Mouse (Mus musculus) MN1 (cell line): ENCODE measurements around the gene Slc25a39.
"Not testable (repeated sequence)": the region's sequence is repeated elsewhere in the genome, so short reads cannot be mapped to it uniquely, and the experiment has no call there.

Experiments used
- DNase-seq: peaks from one replicate; pipeline ENCODE4 v3.0.0-alpha.2; 2016; ENCODE audit warnings: low spot score

The Slc25a39 gene

DNA sequence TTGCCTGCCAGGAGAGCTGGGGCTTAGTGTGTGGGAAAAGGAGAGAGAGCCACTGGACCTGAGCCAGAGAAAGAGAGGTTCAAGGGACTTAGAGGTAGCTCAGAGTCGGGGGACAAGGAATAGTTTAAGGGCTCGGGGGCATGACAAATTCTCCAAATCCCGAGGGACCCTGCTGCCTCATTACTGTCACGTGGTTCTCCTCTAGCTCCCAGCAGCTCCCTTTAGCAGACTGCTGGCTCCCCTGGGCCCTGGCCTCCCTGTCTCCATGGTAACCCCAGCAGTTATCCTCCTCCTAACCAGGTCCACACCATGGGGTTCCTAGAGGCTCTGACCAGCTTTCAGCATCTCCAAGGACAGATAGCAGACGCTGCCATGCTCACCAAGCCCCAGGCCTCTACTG, 12.5 kb downstream of the Slc25a39 start:
- peak; percentile 89 for DNase-seq

DNA sequence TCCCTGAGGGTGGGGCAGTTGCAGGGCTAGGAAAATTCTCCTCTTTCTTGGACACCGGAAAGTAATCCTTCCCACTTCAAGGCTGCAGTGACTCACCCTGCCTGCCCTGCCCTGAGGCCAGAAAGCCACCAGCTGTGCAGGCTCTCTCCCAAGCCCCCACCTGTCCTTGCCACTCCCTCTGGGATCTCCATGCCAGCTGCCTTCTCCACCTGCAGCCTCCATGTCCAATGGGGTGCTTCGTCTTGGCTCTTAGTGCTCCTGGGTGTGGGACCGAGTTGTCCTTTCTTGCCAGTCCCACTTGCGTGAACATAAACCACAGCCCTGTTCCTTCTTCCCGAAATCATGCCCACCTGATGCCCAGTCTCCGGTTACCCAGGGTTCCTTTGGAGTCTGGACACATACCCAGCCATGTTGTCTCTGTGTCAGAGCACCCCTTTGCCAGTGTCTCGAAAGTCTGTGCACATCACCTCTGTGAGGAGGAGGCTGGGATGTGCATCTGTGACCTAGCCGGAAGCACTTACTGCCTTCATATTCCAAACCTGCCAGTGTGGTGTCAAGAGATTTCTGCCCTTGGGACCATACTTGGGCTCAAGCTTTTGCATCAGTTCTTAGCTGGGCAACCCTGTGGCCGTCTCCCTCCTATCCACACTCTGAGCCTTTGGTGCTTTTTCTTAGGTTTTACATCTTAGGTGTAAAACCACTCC, 13.2 kb downstream of the Slc25a39 start:
- DNase-seq: peak; percentile 73

DNA sequence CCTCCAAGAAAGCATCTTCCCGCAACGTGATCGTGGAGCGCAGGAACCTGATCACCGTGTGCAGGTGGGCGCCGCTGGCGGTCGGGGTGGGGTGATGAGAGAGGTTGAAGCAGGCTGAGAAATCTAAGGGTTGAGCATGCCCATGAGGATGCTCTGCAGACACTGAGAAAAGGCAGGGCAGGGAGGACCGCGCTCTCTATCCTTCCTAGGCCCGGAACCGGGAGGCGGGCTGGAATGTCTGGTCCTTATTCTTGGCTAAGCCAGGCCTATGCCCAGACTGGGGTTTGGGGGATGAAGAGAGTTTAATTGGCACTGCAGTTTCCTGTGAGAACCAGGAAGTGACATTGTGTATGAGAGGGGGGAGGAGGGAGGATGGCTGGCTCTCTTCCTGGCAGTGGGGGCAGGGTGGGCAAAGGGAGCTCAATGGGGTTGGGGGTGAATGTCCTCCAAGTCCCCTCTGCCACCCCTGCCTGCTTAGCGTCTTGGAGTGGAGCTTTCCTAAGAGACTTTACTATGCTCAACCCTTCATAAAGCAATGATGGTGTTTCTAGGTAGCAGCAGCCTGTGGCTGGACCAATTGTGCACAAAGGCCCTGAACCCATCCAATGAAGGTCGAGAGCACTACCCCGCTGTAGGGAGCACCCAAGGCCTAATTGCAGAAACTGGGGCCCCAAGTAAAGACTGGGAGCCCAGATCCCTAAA, 13.9 kb downstream of the Slc25a39 start:
- peak; percentile 61 for DNase-seq

DNA sequence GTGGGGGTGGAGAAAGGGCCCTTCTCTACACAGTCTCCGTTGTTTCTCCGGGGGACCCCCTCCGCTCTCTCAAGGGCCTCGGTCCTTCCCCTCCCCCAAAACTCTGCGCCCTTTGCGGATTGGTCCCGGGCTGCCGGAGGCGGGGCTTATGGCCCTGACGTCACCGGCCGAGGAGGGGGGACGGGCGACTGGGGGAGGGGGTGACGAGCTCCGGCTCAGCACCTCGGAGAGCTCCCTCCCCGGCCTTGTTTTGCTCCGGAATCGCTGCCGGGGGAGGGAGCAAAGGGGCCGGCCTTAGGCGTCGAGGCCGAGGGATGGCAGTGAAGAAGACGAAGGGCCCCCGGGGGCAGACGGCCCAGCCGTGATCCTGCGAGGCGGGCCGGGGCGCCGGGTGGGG, 14.5 kb downstream of the Slc25a39 start, which contains the start of gene Rundc3a:
Gene Rundc3a (plus strand): TSS at position 166 of the 397 bp plus-strand sequence.
- peak; percentile 93 for DNase-seq

DNA sequence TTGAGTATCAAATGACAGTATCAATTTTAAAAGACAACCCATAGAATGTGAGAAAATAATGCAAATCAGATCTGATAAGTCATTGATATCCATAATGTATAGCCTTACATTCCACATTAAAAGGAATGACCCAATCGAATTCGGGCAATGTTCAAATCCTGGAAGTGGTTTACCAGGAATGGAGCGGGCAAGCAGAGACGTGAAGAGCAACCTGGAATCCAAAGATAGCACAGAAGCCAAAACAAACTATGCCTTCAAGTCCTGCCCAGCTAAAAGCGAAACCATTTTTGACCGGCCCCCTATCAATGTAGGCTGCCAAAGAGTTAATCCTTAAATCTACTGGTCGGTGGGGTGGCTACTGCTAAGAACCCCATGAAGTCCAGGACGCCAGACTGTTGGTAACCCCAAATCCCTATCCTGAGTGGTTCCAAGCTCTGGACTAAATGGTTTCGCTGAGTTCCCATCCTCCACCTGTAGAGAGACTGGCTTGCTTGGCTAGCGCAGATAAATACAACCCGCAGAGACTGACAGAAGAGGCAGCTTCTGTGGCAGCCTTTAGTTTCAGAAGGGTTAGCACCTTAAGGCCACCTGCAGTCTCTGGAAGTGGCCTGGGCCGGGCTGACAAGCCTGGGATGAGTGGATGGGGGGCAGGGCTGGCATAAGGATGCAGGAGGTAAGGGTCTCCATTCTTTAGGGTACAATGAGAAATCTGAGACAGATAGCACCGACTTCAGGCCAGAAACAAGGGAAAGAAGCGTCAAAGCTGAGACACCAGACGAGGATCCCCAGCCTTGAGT, 15.1 kb downstream of the Slc25a39 start:
- DNase-seq: peak; percentile 58

DNA sequence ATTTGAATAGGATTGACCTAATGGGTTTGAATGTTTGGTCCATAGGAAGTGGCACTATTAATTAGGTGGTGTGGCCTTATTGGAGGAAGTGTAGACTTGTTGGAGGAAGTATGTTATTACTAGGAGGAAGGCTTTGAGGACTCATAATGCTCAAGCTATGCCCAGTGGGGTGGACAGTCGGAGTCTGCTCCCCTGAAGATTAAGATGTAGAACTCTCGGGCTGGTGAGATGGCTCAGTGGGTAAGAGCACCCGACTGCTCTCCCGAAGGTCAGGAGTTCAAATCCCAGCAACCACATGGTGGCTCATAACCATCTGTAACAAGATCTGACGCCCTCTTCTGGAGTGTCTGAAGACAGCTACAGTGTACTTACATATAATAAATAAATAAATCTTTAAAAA, 18.3 kb downstream of the Slc25a39 start:
- DNase-seq: not testable (repeated sequence)

DNA sequence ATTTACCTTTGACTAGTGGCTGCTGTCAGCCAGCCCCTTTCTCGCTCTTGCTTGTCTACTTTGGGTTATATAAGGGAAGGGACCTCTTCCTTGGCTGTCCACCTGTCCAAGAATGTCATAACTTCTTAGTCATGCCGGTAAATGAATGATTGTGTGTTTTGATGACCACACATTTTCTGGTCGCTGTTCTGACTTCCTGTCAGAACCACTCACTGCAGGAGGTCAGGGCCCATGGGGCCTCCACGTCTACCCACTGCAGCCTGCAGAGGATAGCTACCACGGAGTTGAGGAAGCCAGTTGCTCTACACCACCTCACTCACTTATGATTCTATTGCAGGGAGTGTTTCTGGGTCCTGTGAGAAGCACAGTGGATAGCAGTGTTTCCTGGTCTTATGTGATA, 21.6 kb downstream of the Slc25a39 start:
- no peak for DNase-seq

DNA sequence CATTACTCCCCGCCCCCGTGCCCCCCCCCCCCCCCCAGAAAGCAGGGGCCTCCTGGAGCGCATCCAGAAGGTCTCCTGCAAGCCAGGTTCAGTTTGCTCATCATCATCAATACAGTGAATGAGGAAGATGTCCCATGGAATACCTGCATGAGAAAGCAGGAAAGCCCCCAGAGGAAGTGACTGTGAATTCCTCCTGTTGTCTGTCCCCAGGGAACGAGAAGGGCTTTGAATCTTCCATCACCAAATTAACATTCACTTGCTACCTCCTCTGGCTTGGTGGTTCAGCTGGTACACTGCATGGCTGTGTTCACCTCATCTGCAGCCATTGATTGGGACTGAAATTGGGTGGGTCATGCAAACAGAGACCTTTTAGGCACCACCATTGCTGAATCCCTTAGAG, 22.7 kb downstream of the Slc25a39 start:
- DNase-seq: no peak

DNA sequence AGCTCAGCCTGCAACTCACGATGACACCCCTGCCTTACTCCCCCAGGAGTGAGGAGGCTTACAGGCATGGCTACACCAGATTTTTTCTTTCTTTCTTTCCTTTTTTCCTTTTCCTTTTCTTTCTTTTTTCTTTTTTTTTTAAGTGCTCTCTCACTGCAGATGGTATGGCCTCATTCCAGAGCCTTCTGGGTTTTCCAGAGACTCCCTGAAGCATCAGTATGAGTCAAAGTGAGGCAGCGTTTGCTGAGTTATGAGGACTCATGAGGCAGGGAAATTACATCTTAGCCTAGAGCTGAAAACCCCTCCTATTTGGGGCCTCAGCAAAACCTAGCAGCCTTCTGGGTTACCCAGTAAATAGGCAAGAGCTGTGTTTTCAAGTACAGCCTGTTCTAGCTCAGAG, 23.3 kb downstream of the Slc25a39 start:
- peak; percentile 55 for DNase-seq

DNA sequence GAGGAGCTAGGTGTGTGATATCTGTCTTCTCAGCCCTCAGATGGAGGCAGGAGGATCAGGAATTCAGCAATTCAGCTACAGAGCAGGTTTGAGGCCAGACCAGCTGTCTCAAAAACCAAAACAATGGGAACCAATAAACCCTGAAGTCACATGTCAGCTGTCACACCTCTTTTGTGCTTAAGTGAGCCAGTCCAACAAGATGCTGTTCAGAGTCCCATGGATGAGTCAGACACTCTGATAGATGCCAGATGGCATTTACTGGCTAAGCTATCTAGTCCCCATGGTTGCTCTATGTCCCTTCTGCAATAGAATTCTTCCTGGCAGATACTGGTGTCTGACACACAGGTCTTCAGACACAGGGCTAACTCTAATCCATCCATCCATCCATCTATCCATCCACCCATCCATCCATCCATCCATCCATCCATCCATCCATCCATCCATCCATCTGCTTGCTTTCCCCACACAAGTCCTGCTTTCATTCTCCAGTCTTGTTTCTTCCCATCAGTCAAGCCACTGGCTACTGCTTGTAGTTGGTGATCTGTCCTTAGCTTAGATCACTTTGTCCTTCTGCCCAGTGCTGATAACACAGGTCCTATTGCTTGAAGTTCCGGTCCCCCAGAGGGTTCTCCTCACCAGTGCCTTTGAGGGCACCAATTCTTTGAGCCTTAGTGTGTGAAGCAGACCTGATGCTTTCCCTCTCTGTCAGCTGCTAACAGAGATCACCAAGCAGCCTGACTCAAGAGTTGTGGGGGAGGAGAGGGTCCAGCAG, 24.2 kb downstream of the Slc25a39 start:
- peak; percentile 79 for DNase-seq

DNA sequence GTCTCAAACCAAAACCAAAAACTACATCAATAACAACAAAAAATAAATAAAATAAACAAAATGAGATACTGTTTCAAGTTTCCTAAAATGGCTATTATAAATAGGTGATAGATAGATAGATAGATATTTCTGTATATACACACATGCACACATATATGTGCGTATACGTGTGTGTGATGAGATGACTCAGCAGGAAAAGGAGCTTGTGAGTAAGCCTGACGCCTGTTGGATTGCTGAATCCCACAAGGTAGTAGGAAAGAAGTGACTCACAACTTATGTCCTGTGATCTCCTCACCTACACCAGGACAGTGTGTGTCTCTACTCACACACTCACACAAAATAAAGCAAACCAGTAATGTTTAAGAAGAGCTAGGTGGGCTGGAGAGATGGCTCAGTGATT, 25.0 kb downstream of the Slc25a39 start:
- no peak for DNase-seq

DNA sequence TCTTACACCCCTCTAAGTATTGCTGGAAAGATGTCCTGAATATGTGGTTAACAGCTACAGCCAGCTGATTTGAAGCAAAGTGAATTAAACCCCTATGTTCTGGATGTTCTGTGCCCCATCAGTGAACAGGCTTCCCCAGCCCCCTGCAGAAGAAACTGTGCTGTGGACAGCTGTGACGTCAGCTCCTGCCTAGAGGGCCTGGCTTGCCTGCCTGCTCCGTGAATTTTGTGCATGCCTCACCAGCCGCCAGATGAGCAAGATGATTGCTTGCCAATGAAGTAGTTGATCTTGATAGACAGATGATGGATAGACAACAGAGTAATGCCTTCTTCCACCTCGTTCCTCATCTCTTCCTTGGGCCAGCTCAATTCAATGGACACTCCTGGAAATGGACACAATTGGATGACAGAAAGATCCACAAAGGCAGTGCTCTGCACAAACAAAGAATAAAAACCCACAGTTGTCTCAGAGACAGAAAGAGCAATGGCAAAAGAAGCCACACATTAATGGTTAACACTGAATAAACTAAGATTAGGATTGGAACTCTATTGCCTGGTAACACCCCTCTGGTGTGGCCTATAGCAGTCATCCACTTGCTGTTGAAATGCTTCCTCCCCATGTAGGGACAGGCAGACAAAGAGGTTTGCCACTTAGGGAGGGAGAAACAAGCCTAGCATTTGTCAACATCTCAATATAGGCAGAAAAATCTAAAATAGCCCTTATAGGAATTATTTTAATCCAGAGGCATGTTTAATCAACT, 26.2 kb downstream of the Slc25a39 start:
- DNase-seq: peak; percentile 63

DNA sequence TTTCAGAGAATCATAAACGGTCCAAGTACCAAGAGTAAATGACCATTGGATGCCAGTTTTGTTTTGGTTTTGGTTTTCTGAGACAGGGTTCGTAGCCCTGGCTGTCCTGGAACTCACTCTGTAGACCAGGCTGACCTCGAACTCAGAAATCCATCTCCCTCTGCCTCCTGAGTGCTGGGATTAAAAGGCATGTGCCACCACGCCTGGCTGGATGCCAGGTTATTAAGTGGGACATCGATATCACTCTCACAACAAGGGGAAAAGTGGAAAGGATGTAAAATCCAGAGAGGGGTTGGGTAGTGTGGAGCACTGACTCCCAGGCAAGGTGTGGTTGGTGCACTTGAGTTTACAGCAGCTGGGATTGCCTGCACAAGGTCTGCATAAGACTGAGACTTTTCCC, 27.7 kb downstream of the Slc25a39 start:
- DNase-seq: no peak

DNA sequence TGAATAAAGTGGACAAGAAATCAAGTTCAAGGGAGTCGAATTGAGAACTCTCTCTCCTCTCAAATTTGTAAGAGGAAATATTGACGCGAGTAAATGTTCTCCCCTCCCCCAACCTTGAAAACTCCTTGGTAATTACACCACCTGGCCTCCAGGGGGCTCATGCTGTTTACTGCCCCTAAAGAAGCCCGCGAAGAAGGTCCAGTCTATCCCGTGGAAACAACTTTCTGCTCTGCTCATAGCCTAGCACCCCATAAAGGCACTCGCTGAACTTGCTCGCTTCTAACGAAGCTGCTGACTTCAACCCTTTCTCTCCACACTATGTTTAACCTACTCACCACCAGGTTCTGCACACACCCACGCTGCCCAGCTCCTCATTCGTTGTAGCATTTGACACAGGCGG, 30.6 kb downstream of the Slc25a39 start:
- no peak for DNase-seq

DNA sequence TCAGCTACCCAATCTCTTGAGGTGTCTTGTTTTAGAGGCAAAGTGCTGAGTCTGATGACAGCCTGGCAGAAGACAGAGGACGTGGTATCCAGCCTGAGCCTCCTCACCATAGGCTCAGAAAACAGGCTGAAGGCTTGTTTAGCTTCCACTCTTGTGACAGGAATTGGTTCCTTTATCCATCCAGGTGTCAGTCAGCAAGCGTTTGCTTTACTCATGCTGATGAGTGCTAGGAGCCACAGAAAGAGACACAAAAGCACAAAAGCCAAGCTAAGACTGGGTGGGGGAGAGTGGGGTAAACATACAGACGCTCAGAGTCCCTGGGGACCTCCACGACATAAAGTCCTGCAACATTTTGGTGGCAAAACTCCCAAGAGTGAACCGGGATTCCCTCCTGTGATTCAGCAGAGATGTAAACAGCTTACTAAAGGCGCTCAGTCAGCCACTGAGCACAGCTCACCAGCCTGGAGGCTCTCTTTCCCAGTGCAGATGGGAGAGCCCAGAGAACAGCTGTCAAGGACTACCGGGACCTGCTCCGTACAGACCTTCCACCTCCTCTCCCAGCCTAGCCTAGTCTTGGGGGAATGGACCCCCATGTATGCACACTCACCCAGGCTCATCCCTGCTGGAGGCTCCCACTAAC, 31.4 kb downstream of the Slc25a39 start:
- DNase-seq: peak; percentile 49

DNA sequence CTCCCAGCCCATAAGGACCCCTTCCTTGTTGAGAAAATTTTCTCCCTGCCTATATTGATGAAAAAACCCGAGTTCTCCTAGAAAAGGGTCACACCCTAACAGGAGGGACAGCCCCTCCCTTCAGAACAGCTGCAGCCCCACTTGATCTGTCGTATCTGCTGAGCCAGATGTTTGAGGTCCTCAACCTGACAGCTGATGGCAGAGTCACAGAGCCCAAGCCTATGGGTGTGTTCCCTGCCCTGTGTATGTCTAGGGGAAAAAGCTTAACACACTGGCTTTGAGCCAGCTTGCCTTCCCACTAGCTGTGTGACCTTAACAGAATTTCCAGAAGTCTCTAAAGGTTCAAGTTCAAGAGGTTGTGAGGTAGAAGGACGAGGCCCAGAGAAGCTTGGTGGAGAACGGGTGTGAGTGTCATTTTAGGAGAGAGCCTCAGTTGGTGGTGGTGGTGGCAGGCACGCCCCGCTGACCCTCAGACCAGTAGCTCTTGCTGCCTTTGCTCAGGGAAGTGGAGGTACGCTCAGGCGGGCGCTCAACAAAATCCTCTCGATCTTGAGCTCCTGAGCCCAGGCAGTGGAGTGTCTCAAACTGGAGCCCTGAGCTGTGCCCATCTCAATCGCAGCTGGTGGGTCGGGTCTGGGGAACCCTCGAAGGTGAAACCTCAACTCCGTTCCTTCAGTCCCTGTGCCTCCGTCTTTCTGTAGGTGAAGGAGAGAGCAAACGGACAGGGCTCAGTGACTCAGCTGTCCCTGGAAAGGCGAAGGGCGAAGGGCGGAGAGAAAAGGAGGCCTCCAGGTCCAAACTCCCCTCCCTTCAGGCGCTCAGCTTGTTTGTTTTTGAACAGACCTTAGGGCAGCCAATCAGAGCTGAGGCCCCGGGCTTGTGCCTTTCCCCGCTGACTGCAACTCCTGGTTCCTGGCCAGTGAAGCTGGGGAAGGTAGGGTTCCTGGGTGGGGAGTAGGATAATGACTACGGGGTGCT, 32.3 kb downstream of the Slc25a39 start:
- peak; percentile 75 for DNase-seq

DNA sequence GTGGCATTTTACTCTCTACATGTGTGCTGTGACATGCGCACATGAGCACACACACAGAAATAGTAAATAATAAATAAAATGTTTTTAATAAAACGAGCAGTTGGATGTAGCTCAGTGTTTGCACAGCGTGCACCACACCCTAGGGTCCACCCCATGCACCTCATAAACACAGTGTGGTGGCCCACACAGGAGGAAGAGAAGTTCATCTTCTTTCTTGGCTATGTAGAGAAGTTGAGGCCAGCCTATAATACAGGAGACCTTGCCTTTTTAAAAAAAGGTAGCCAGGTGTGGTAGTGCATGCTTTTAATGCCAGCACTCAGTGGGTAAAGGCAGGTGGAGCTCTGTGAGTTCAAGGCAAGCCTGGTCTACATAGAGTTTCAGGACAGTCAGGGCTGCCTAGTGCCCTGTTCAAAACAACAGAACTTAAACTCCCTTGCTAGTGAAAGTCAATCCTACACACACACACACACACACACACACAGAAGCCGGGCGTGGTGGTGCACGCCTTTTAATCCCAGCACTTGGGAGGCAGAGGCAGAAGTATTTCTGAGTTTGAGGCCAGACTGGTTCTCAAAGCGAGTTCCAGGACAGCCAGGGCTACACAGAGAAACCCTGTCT, 33.5 kb downstream of the Slc25a39 start:
- DNase-seq: no peak

DNA sequence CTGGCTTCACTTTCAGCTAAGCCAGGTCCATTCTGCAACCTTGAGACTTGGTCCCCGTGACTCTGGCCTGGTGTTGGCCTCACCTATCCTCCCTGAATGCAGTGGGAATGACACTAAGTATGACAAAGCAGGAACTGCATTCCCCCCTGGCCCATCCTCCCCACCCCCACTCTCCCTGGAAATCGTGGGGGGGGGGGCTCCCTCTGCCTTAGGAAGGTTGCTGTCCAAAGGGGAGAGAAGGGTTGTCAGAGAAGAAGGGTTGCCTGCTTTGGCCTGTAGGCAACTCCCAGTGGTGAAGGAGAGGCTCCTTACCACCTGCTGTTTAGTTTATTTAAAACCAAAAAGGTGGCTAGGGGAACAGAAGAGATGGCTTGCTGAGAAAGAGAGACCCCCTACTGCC, 34.1 kb downstream of the Slc25a39 start:
- DNase-seq: no peak

DNA sequence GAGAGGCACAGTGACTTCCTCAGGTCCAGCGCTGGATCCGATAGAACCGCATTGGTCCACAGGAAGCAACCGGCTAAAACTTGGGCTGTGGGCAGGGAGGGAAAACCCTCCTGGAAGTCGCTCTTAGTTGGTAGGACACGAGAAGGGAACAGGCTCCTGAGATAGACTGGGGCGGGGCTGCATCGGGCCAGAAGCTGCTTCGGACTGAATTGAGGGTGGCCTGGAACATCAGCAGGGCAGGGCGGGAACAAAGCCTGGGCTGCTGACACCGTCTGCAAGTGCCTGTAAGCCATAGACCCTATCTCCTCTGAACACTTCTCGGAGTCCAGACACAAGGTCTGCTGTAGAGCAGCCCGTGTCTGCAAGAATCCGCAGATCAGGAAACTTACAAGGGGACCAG, 34.8 kb downstream of the Slc25a39 start:
- no peak for DNase-seq
